Mouse (Mus musculus) forebrain, embryonic 16.5 days (tissue): ENCODE results near the gene Irak4. TPM values are rescaled to one million over a fixed set of nuclear protein-coding genes. Genes with fewer than 3 reads are reported as not detected.

Experiments
- polyA plus RNA-seq: library from polyadenylated mRNA; unstranded; fragments of >200 nt; fragmentation: Nextera tagmentation; extraction: Ambion mirVana; gene quantifications from 2 replicates; pipeline ENCODE4 v1.2.1, GENCODE M21; 2015

Gene Irak4
- polyA plus RNA-seq, 1 experiment from 2014 or later = 1.4 TPM

Other genes starting within 250 kb of the Irak4 start
- 2.8 and 3.5 TPM in 2 replicates for gene Adamts20, start 78.2 kb upstream of the Irak4 start, polyA plus RNA-seq
- 4.8 and 5.2 TPM in 2 replicates for gene Pus7l, start 96 bp upstream of the Irak4 start, polyA plus RNA-seq
- gene Twf1, start 46.2 kb downstream of the Irak4 start, polyA plus RNA-seq = 88.5 and 102 TPM in 2 replicates
- 4.1 and 5.4 TPM in 2 replicates for gene Tmem117, start 85.6 kb downstream of the Irak4 start, polyA plus RNA-seq